Mouse (Mus musculus): ENCODE data around the gene Auts2. TPM values are rescaled to one million over a fixed set of nuclear protein-coding genes. Genes with fewer than 3 reads are reported as not detected.

Auts2 gene
- polyA plus RNA-seq, 1 experiment from 2014 or later: 1.8 TPM

- no peaks in the 10 kb centered on the region for H3K9me3 ChIP-seq (replicated peaks; ENCODE audit: control insufficient read depth, low read length)
- no peaks in the 10 kb centered on the region for H3K4me1 ChIP-seq (ENCODE audit: control insufficient read depth, low read depth, low read length)
- no peak overlapping the region for H3K27ac ChIP-seq (ENCODE audit: low read length)
- H3K4me3 ChIP-seq (ENCODE audit: low read depth, low read length): no peak overlapping the region
- no peak overlapping the region for H3K9ac ChIP-seq (ENCODE audit: low read depth, low read length)
- ATAC-seq (ENCODE audit: low read depth): no peak
- no peaks in the 10 kb centered on the region for H3K27me3 ChIP-seq (ENCODE audit: control insufficient read depth, insufficient read depth, low read depth, low read length)
- H3K4me2 ChIP-seq (ENCODE audit: low read depth, low read length): no peak overlapping the region
- no peaks in the 10 kb centered on the region for H3K36me3 ChIP-seq (ENCODE audit: control insufficient read depth, insufficient read depth)
- 75% methylated on average over 9 of the region's 9 CpGs for WGBS (ENCODE audit: insufficient replicate concordance)
Observed at GRCm38 (mm10) chr5:131466131-131466530, 1077.0 kb downstream of the Auts2 start.

GRCm38 (mm10) chr5:131463402-131463801 lies 1079.7 kb downstream of the Auts2 start:
- H3K4me2 ChIP-seq (ENCODE audit: low read depth, low read length): no peak overlapping the region
- H3K4me3 ChIP-seq (ENCODE audit: low read depth, low read length): no peak overlapping the region
- no peak for ATAC-seq (ENCODE audit: low read depth)
- H3K9me3 ChIP-seq (replicated peaks; ENCODE audit: control insufficient read depth, low read length): no peaks in the 10 kb centered on the region
- H3K9ac ChIP-seq (ENCODE audit: low read depth, low read length): no peak overlapping the region
- no peaks in the 10 kb centered on the region for H3K27me3 ChIP-seq (ENCODE audit: control insufficient read depth, insufficient read depth, low read depth, low read length)
- 79% methylated on average over 6 of the region's 6 CpGs for WGBS (ENCODE audit: insufficient replicate concordance)
- H3K4me1 ChIP-seq (ENCODE audit: control insufficient read depth, low read depth, low read length): no peaks in the 10 kb centered on the region
- no peak overlapping the region for H3K27ac ChIP-seq (ENCODE audit: low read length)
- H3K36me3 ChIP-seq (ENCODE audit: control insufficient read depth, insufficient read depth): no peaks in the 10 kb centered on the region

GRCm38 (mm10) chr5:131459951-131460350 lies 1083.2 kb downstream of the Auts2 start:
- no peak overlapping the region for H3K4me2 ChIP-seq (ENCODE audit: low read depth, low read length)
- H3K9ac ChIP-seq (ENCODE audit: low read depth, low read length): no peak overlapping the region
- ATAC-seq (ENCODE audit: low read depth): no peak
- H3K4me1 ChIP-seq (ENCODE audit: control insufficient read depth, low read depth, low read length): no peaks in the 10 kb centered on the region
- H3K36me3 ChIP-seq (ENCODE audit: control insufficient read depth, insufficient read depth): no peaks in the 10 kb centered on the region
- H3K27me3 ChIP-seq (ENCODE audit: control insufficient read depth, insufficient read depth, low read depth, low read length): no peaks in the 10 kb centered on the region
- no peak overlapping the region for H3K27ac ChIP-seq (ENCODE audit: low read length)
- no peak overlapping the region for H3K4me3 ChIP-seq (ENCODE audit: low read depth, low read length)
- H3K9me3 ChIP-seq (replicated peaks; ENCODE audit: control insufficient read depth, low read length): no peaks in the 10 kb centered on the region
- WGBS (ENCODE audit: insufficient replicate concordance): 73% methylated on average over 6 of the region's 6 CpGs

- no peak overlapping the region for H3K4me3 ChIP-seq (ENCODE audit: low read depth, low read length)
- H3K9me3 ChIP-seq (replicated peaks; ENCODE audit: control insufficient read depth, low read length): no peaks in the 10 kb centered on the region
- WGBS (ENCODE audit: insufficient replicate concordance): 48% methylated on average over 2 of the region's 2 CpGs
- H3K27ac ChIP-seq (ENCODE audit: low read length): no peak overlapping the region
- H3K4me2 ChIP-seq (ENCODE audit: low read depth, low read length): no peak overlapping the region
- no peaks in the 10 kb centered on the region for H3K4me1 ChIP-seq (ENCODE audit: control insufficient read depth, low read depth, low read length)
- no peak for ATAC-seq (ENCODE audit: low read depth)
- no peak overlapping the region for H3K9ac ChIP-seq (ENCODE audit: low read depth, low read length)
- H3K36me3 ChIP-seq (ENCODE audit: control insufficient read depth, insufficient read depth): no peaks in the 10 kb centered on the region
- no peaks in the 10 kb centered on the region for H3K27me3 ChIP-seq (ENCODE audit: control insufficient read depth, insufficient read depth, low read depth, low read length)
Observed at GRCm38 (mm10) chr5:131459549-131459948, 1083.6 kb downstream of the Auts2 start.

GRCm38 (mm10) chr5:131458700-131459099 lies 1084.4 kb downstream of the Auts2 start:
- Histone ChIP-seq H3K9me3 (replicated peaks; ENCODE audit: control insufficient read depth, low read length) (no peaks in the 10 kb centered on the region), H3K27me3 (ENCODE audit: control insufficient read depth, insufficient read depth, low read depth, low read length) (no peaks in the 10 kb centered on the region), H3K4me3 (ENCODE audit: low read depth, low read length) (no peak overlapping the region), H3K27ac (ENCODE audit: low read length) (no peak overlapping the region), H3K4me2 (ENCODE audit: low read depth, low read length) (no peak overlapping the region), H3K4me1 (ENCODE audit: control insufficient read depth, low read depth, low read length) (no peaks in the 10 kb centered on the region), H3K36me3 (ENCODE audit: control insufficient read depth, insufficient read depth) (no peaks in the 10 kb centered on the region), H3K9ac (ENCODE audit: low read depth, low read length) (no peak overlapping the region)
- no peak for ATAC-seq (ENCODE audit: low read depth)
- WGBS (ENCODE audit: insufficient replicate concordance): 68% methylated on average over 6 of the region's 6 CpGs

- Histone ChIP-seq H3K36me3 (ENCODE audit: control insufficient read depth, insufficient read depth) (no peaks in the 10 kb centered on the region), H3K27ac (ENCODE audit: low read length) (no peak overlapping the region), H3K4me1 (ENCODE audit: control insufficient read depth, low read depth, low read length) (no peaks in the 10 kb centered on the region), H3K9ac (ENCODE audit: low read depth, low read length) (no peak overlapping the region), H3K4me2 (ENCODE audit: low read depth, low read length) (no peak overlapping the region), H3K27me3 (ENCODE audit: control insufficient read depth, insufficient read depth, low read depth, low read length) (no peaks in the 10 kb centered on the region), H3K9me3 (replicated peaks; ENCODE audit: control insufficient read depth, low read length) (no peaks in the 10 kb centered on the region), H3K4me3 (ENCODE audit: low read depth, low read length) (no peak overlapping the region)
- 70% methylated on average over 7 of the region's 7 CpGs for WGBS (ENCODE audit: insufficient replicate concordance)
- no peak for ATAC-seq (ENCODE audit: low read depth)
Observed at GRCm38 (mm10) chr5:131457999-131458398, 1085.1 kb downstream of the Auts2 start.

- H3K4me2 ChIP-seq (ENCODE audit: low read depth, low read length): no peak overlapping the region
- WGBS (ENCODE audit: insufficient replicate concordance): 67% methylated on average over 7 of the region's 7 CpGs
- H3K27ac ChIP-seq (ENCODE audit: low read length): no peak overlapping the region
- ATAC-seq (ENCODE audit: low read depth): no peak
- H3K9me3 ChIP-seq (replicated peaks; ENCODE audit: control insufficient read depth, low read length): no peaks in the 10 kb centered on the region
- H3K9ac ChIP-seq (ENCODE audit: low read depth, low read length): no peak overlapping the region
- no peaks in the 10 kb centered on the region for H3K36me3 ChIP-seq (ENCODE audit: control insufficient read depth, insufficient read depth)
- H3K4me3 ChIP-seq (ENCODE audit: low read depth, low read length): no peak overlapping the region
- H3K27me3 ChIP-seq (ENCODE audit: control insufficient read depth, insufficient read depth, low read depth, low read length): no peaks in the 10 kb centered on the region
- H3K4me1 ChIP-seq (ENCODE audit: control insufficient read depth, low read depth, low read length): no peaks in the 10 kb centered on the region
Observed at GRCm38 (mm10) chr5:131449181-131449868, 1093.8 kb downstream of the Auts2 start.

- no peaks in the 10 kb centered on the region for H3K27me3 ChIP-seq (ENCODE audit: control insufficient read depth, insufficient read depth, low read depth, low read length)
- H3K36me3 ChIP-seq (ENCODE audit: control insufficient read depth, insufficient read depth): peaks cover 5% of the 10 kb centered on the region
- H3K27ac ChIP-seq (ENCODE audit: low read length): no peak overlapping the region
- H3K4me2 ChIP-seq (ENCODE audit: low read depth, low read length): no peak overlapping the region
- peaks cover 3% of the 10 kb centered on the region; the same call in 1 of the 2 replicates for H3K9me3 ChIP-seq (replicated peaks; ENCODE audit: control insufficient read depth, low read length)
- H3K9ac ChIP-seq (ENCODE audit: low read depth, low read length): no peak overlapping the region
- no peak for ATAC-seq (ENCODE audit: low read depth)
- H3K4me3 ChIP-seq (ENCODE audit: low read depth, low read length): no peak overlapping the region
- WGBS (ENCODE audit: insufficient replicate concordance): 70% methylated on average over 10 of the region's 10 CpGs
- no peaks in the 10 kb centered on the region for H3K4me1 ChIP-seq (ENCODE audit: control insufficient read depth, low read depth, low read length)
Observed at GRCm38 (mm10) chr5:131435239-131435876, 1107.8 kb downstream of the Auts2 start.

- Histone ChIP-seq H3K27me3 (ENCODE audit: control insufficient read depth, insufficient read depth, low read depth, low read length) (no peaks in the 10 kb centered on the region), H3K4me2 (ENCODE audit: low read depth, low read length) (no peak overlapping the region), H3K4me1 (ENCODE audit: control insufficient read depth, low read depth, low read length) (no peaks in the 10 kb centered on the region), H3K4me3 (ENCODE audit: low read depth, low read length) (no peak overlapping the region), H3K9me3 (replicated peaks; ENCODE audit: control insufficient read depth, low read length) (no peaks in the 10 kb centered on the region), H3K36me3 (ENCODE audit: control insufficient read depth, insufficient read depth) (no peaks in the 10 kb centered on the region), H3K27ac (ENCODE audit: low read length) (no peak overlapping the region), H3K9ac (ENCODE audit: low read depth, low read length) (no peak overlapping the region)
- no peak for ATAC-seq (ENCODE audit: low read depth)
- WGBS (ENCODE audit: insufficient replicate concordance): 54% methylated on average over 4 of the region's 4 CpGs
Observed at GRCm38 (mm10) chr5:131433291-131433690, 1109.9 kb downstream of the Auts2 start.
